Mouse (Mus musculus) adrenal gland, adult (tissue): ENCODE results near the gene Iffo1.

Experiments
- DNase-seq, 2 experiments: peaks; one replicate each; pipeline ENCODE4 v3.0.0; 2022 to 2023; ENCODE audit warnings: low spot score in 1 of 2; ENCODE audit not compliant: inconsistent age in 2 of 2

The Iffo1 gene

DNA sequence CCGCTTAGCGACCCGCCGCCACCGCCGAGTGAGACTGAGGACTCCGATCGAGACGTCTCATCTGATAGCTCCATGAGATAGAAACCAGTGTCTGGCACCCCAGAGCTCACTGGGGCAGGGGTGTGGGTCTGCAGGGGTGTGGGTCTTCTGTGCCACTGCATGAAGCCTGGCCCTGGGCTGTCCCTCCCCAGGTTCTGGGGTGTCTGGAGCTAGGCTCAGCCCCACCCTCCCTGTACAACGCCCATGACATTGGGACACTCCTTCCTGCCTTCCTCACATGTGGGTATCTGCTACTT, 15.5 kb downstream of the Iffo1 start:
- DNase-seq = no peak

DNA sequence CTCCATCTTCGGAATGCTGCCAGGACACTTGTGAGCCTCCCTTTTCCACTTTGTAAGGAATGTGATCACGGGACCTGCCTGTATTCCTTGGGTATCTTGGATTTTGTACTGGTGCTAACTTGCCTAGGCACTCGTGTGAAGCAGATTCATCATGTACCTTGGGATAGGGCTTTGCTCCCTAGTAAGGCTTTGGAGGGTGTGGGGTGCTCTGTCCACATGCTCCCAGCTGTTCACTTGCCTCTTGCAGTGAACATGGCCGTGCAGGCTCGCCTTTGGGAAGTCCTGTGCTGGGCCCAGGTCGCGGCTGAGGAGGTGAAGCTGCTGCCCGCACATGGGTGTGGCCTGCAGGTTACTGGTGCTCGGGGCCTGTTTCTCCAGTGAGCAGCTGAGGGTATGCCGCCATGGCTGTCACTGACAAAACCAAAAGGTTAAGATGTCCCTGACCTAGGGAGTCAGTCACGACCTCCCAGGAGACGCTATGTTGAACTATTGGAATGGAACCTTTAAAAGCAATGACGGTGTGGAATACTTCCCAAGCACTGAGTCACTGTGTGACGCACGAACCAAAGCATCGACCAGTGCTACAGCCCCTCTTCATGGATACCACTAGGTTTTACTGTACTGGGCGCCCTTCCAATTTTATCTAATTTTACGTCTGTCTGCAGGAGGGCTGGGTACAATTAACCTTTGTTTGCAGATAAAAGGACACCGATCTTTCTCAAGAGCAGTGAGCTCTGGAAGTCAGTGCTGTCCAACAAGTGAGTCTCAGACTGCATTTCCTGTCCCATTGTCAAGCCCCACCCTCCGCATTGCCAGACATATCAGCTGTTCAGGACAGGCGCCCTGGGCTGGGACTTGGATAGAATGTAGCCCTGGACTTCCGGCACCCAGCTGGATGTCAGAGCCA, 16.1 kb downstream of the Iffo1 start:
- DNase-seq = peak; percentile 87 to 94

DNA sequence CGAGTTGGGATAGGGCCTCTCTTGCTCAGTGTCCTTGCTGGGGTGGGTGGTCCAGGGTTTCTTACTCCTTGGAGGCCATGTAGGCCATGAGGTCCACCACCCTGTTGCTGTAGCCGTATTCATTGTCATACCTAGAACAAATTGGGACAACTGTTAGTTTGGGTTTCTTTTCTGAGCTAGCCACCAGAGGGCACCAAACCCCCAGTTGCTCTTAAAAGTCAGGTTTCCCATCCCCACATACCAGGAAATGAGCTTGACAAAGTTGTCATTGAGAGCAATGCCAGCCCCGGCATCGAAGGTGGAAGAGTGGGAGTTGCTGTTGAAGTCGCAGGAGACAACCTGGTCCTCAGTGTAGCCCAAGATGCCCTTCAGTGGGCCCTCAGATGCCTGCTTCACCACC, 16.9 kb downstream of the Iffo1 start:
- peak; percentile 78 to 91 for DNase-seq

DNA sequence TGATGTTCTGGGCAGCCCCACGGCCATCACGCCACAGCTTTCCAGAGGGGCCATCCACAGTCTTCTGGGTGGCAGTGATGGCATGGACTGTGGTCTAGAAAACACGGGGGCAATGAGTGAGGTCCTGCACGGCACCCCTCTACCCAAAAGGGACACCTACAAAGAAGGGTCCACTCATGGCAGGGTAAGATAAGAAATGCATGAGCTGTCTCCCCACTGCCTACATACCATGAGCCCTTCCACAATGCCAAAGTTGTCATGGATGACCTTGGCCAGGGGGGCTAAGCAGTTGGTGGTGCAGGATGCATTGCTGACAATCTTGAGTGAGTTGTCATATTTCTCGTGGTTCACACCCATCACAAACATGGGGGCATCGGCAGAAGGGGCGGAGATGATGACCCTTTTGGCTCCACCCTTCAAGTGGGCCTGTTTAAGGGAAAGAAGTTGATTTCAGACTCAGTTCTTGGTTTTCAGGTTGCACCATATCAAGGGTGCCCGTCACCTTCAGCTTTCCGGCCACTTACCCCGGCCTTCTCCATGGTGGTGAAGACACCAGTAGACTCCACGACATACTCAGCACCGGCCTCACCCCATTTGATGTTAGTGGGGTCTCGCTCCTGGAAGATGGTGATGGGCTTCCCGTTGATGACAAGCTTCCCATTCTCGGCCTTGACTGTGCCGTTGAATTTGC, 17.7 kb downstream of the Iffo1 start:
- DNase-seq = peak in 1 of 2 experiments; percentile 68

DNA sequence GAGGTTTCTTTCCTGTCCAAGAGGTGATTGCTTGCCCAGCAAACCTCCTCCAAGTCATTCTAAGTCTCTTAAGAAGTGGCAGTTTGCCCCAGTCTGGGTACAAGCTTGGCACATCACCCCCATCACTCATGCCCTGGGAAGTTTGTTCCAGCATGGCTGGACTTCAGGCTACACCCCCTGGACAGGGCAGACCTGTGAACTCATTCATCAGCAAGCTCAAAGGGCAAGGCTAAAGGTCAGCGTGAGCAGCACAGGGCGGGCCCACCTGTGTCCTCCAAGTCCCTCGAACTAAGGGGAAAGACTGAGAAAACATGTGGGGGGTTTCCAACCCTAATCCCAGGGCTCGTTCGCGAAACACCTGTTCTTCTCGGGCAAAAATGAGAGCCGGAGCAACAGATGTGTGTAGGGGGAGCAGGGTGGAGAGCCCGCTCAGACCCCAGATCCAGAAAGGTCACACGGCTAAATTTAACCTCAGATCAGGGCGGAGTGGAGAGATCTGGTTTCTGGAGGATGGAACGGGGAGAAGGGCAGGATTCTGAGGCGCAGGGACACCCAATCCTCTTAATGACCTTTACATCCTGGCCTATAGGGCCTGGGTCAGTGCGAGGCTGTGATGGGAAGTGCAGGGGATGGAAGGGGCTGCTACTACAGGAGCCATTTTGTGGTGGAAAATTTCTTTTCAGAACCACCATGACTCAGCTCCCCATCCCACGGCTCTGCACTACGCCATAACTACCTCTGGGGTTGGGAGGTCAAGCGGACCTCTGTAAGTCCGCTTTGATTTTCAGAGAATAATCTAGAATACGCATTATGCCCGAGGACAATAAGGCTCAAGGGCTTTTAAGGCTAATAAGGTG, 19.0 kb downstream of the Iffo1 start:
- DNase-seq = peak; percentile 66 to 82

DNA sequence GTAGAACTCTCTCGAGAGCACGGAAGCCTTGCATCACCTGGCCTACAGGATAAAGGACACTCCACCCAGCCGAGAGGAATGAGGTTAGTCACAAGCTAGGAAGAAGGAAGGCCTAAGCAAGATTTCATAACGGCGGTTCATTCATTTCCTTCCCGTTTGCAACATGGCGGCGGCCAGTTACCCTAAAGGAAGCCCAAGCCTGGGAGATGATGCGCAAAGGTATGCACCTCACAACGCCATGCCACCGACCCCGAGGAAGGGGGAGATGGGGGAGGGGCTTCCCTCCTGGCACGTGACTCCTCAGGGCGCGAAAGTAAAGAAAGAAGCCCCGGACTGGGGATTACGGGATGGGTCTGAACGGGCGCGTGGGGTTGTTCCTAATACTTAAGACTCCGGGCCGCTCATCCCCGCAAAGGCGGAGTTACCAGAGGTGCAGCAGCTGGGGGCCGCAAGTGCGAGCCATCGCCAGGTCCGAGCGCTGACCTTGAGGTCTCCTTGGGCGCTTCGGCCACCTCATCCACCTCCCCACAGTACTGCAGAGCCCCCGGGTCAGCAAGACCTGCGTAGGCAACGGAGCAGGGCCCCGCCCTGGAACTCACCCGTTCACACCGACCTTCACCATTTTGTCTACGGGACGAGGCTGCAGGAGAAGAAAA, 19.8 kb downstream of the Iffo1 start:
- DNase-seq = peak; percentile 77 to 90

DNA sequence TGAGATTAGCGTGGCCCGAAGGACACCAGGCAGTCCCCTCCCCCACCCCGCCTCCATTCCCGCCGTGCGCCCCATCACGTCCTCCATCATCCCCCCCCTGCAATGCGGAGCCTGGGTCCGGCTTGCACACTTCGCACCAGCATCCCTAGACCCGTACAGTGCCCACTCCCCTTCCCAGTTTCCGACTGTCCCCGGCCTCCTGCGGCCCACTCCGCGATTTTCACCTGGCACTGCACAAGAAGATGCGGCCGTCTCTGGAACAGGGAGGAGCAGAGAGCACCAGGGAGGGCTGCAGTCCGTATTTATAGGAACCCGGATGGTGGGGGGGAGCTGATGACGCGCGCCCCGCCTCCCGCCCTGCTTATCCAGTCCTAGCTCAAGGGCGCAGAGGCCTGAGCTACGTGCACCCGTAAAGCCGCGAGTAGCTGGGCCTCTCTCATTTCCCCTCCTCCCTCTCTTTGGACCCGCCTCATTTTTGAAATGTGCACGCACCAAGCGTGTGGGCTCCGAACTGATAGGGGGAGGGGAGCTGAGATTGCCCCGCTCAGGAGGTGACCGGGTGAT, 20.4 kb downstream of the Iffo1 start:
- peak; percentile 97 to 99 for DNase-seq

DNA sequence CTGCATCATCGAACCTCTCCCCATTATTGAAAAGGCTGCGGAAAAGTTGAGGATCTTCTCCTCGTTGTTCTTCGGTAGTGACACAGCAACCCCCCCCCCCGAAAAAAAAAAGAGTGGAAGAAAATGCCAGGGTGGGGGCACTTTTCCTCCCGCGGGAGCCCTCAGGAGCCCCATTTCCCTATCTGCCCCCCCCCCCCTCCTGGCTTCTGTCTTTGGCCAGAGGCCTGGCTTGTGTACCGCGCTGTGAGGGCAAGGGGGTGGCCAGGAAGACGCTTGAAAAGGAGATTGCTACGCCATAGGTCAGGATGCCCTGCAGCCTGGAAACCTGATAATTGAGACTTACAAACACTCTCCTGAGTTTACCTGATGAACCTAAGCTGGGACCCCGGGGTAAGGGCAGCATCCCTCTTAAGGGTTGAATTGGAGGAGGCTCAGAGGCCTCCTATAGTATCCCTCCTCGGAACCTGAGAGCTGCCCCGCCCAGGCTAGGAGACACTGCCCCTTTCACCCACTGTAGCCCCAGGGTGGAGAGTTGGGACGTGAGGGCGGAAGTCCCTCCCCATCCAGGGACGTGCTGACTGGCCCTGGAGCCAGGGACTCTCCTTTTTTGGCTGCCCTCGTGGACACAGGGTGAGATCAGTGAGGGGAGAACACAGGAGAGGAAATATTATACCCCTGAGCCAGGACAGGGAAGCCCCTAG, 21.2 kb downstream of the Iffo1 start, which contains the start of gene Gapdh:
Gene Gapdh, minus strand, starts transcription at position 417 of the 701 bp plus-strand sequence.
- DNase-seq = peak; percentile 94 to 97

DNA sequence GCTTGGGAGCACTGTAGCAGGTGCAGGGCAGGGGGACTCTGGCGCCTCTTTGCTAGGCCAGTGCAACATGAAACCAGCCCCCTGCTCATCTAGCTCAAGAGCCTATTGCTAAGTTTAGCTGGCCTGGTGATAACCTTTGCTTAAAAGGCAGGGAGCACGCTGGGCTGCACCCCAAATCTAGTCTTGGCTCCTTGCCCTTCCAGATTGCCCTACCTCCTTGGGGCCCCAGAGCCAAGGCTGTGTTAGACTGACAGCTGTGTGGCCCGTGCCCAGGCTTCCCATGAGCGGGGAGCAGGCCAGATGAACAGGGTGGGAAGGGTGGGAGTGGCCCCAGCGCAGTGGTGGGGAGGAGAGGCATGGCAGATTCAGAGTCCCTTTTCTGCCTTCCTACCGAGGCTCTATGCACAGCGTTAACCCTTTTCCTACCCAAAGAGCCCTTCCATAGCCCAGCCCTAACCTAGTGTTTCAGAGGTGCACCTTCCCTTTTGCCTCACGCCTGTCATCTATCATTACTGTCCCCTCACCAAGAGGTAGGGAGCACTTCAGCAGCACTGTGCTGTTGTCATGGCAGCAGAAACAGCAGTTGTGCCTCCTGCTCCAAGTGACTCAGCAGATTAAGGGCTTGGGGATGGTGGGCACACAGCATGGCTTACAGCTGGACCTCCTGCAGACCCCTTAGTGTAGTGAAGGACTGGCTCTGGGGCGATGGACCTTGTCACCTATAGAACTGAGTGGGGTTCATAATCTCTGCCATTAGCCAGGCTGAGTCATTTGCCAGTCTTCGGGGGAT, 22.0 kb downstream of the Iffo1 start:
- DNase-seq = peak; percentile 69 to 74

DNA sequence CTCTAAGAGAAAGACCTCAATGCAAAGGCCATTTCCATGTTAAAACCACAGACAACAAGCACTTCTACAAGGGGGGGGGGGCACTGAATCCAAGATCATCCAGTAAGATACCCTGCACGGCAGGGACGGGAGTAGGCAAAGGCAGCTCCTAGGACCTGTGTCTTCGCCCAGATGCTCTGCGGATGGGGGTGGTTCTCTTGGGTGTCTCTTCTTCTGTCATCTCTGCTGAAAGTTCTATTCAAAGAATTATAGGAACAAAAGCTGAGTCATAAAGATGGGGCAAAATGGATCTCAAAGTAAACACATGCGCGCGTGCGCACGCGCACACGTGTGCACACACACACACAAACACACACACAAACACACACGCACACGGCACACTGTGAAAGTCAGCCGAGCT, 23.0 kb downstream of the Iffo1 start:
- no peak for DNase-seq

DNA sequence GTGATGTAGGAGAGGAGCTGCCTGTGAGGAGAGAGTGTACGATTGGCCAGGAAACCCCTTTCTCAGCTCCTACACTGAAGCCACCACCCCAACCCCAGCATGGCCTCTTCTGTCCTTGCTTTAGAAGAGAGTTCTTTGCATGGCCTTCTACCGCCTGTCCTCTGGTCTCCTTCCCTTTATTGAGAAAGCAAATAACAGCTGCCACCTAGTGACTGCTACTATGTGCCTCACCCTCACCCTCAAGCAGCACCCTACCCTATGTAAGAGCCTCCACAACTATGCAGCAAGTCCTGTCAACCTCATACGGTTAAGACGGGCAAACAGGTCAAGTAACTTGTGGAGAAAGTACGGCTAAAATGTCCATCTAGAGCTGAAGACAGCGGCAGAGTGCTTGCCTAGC, 25.2 kb downstream of the Iffo1 start:
- DNase-seq = peak in 1 of 2 experiments; percentile 66

DNA sequence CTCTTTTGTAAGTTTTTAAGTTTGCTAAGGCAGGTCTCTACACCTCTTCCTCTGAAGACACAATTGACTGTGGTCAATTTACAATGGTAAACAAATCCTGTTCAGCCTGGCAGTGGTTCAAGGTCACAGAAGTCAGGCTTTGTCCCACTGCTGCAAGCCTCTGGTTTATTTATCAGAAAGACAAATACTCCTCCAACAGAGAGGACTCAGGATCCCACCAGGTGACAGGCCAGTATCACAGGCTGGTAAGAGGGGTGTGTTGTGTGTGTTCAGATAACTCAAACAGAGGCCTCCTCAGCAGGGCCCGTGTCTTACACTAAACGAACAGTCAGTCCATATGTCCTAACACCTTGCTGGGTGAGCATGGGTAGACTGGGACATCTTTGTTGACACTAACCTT, 27.4 kb downstream of the Iffo1 start:
- DNase-seq = peak in 1 of 2 experiments; percentile 68

DNA sequence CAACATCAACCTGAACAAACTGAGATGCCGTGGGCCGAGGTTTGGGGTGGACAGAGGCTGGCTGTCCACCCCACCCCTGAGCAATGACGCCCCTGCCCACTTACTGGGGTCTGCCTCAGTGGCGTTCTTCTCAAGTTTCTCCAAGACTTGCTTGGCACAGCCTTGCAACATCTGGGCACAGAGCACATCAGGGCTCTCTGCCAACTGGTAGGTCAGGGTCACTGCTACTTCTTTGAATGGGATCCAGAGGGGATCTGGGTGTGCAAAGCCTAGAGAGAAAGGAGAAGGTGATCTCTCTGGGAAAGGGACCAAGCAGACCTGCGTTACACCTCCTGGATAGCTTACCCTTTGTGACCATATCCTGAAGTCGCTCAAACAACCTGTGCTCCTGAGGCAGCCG, 28.2 kb downstream of the Iffo1 start:
- peak; percentile 80 to 93 for DNase-seq

DNA sequence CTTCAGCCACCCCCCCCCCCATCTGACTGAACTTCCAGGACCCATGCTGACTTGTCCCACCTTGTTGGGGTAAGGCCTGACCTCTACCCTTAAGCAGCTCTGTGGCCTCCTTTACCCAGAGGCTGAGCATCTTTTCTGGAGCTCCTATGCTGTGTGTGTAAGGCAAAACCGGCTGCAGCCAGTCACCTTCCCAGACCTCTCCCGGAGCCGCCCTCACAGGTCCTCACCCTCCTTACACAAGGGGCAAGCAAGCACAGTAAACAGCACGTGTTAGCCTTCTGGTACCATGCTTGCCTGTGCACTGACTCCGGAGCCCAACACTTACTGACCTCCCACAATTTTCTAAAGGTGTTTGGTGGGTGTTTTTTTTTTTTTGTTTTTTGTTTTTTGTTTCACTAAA, 30.4 kb downstream of the Iffo1 start:
- no peak for DNase-seq

DNA sequence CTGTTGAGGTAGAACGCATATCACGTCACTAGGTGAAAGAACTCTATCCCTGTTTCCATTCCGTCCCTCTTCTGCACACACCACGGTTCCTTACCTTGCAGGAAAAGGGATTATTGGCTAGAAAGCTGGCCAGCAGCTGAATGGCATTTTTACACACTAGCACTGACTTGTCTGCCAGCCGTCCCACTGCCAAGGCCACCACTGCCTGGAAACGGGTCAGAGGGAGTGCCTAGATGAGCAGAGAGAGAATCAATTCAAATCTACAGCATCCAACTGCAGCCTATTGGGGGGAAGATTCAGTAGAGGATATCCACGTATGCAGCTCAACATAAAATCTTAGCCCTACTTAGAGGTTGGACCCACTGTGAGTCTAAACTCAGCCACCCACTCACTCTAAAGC, 34.6 kb downstream of the Iffo1 start:
- DNase-seq = peak; percentile 65 to 76

DNA sequence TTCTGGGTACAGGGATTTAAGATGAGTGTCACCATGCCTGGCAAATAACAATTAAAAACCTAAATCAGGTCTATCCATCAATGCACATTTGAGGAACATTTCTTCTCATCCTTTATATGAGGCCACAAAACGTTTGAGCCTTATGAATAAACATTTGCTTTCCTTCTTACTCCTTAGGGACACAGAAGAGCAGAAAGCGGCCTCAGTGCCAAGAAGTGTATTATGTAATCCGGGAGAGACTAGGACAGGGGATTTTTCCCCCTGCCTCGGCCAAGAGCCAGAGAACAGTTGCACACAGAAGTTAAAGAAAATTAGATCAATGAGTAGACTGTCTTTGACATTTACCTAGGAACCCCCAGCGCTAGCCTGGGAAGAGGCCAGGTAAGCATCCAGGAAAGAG, 37.1 kb downstream of the Iffo1 start:
- peak in 1 of 2 experiments; percentile 36 for DNase-seq

DNA sequence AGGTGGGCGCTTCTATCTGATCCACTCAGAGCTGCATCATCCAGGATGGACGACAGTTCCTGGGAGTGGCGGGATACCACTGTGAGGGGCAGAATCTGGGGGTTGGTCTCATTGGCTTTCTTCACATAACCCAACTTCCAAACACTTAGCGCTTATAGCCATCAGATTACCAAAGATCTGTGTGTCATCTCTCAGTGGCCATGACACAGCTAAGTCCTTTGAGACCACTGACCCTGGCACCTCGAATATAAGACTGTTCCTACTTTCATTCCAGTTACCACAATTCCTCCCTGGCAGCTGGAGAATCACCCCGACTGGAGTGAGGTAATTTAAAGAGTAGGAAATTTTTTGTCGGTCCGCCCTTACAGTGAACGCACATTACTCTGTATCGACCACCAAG, 41.2 kb downstream of the Iffo1 start:
- no peak for DNase-seq

DNA sequence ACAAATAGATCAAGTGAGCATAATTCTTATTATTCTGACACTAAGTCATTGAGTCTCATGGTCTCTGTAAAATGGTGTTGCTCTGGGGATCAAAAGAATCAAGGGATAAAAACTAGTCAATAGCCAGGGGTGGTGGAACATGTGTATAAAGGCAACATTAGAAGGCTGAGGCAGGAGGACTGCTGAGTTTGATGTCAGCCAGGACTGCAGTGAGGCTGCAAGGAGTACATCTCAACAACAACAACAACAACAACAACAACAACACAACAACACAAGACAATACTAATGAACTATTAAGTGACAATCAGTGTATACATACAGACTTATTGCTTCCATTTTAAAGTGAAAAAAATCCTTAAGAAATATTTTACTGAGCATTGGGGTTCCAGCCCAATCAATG, 45.8 kb downstream of the Iffo1 start:
- DNase-seq = no peak

DNA sequence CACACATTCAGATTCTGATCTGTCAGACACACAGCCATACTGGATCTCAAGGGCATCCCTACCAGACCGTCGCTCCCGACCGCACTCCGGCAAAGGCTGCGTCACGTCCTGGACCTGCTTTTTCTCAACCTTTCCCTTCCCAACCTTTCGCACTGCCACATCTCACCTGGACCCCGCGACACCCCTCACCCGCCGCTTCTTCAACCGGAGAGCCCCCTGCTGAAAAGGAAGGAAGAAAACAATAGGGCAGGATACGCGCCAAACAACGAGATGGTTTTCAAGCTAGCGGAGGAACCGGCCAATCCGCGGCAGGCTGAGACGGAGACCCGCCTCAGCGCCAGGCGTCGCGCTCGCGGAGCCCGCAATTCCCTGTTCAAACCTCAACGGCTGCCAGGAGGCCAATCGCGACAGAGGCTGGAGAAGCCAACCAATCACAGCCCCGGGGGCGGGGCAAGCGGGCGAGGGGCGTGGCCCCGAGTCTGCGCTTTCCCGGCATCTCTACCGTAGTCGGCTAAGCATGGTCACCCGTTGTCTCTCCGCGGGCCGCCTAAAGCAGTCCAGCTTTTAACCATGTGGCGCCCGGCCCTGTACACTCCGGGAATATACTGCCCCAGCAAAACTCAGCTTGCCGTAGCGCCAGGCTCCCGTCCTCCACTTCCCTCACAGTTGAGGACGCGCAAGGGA, 46.4 kb downstream of the Iffo1 start, which contains the start of the genes Ncapd2 and Mrpl51:
Gene Ncapd2, minus strand, starts transcription at position 370 of the 684 bp plus-strand sequence.
Gene Mrpl51, plus strand, starts transcription at position 470 of the 684 bp plus-strand sequence.
- DNase-seq = peak; percentile 97 to 98
